Mouse (Mus musculus): ENCODE measurements around the gene Myh13. TPM values are rescaled to one million over a fixed set of nuclear protein-coding genes. Genes with fewer than 3 reads are reported as not detected.
A peak's percentile ranks its signal among the peaks of the same experiment; 100 is the strongest.

Gene Myh13
- total RNA-seq (2021), result 1 to 10 TPM; 3.0 to 4.1 TPM
- long read RNA-seq, experiment 1, partial matches to known transcripts, result 0 of 1 reads
- long read RNA-seq, experiment 1, other reads (novel, unspliced or antisense), result 1 of 1 reads
- long read RNA-seq, experiment 2, result 0 reads

- DNase-seq, result no peak
These were observed at the start of gene Myh13 for GRCm38 (mm10) chr11:67321358-67321757. Gene Myh13 (plus strand): TSS chr11:67321658.

GRCm38 (mm10) chr11:67276601-67277174, 44.8 kb upstream of the Myh13 start, which contains the start of gene Myh8:
Gene Myh8 (plus strand): TSS chr11:67277124.
- DNase-seq, result peak; percentile 54

GRCm38 (mm10) chr11:67293440-67293839, 28.0 kb upstream of the Myh13 start:
- no peak for DNase-seq

GRCm38 (mm10) chr11:67313733-67314452, 7.6 kb upstream of the Myh13 start:
- DNase-seq, result no peak

GRCm38 (mm10) chr11:67326536-67326935, 5.1 kb downstream of the Myh13 start:
- no peak for DNase-seq

GRCm38 (mm10) chr11:67344556-67344955, 23.1 kb downstream of the Myh13 start:
- no peak for DNase-seq

GRCm38 (mm10) chr11:67345186-67345855, 23.9 kb downstream of the Myh13 start:
- no peak for DNase-seq

- no peak for DNase-seq
These were observed 24.4 kb downstream of the Myh13 start for GRCm38 (mm10) chr11:67345856-67346236.

GRCm38 (mm10) chr11:67350153-67350768, 28.8 kb downstream of the Myh13 start:
- DNase-seq, result peak; percentile 84

GRCm38 (mm10) chr11:67353011-67353410, 31.6 kb downstream of the Myh13 start:
- DNase-seq, result no peak

- DNase-seq, result peak; percentile 32
These were observed 36.6 kb downstream of the Myh13 start for GRCm38 (mm10) chr11:67358031-67358430.

GRCm38 (mm10) chr11:67362236-67362635, 40.8 kb downstream of the Myh13 start:
- DNase-seq, result no peak

- DNase-seq, result no peak
These were observed 43.1 kb downstream of the Myh13 start for GRCm38 (mm10) chr11:67364551-67364950.

- no peak for DNase-seq
These were observed 43.7 kb downstream of the Myh13 start for GRCm38 (mm10) chr11:67364986-67365721.

- no peak for DNase-seq
These were observed 45.5 kb downstream of the Myh13 start for GRCm38 (mm10) chr11:67366936-67367335.

GRCm38 (mm10) chr11:67373333-67373732, 51.9 kb downstream of the Myh13 start:
- DNase-seq, result peak; percentile 24

- no peak for DNase-seq
These were observed 54.9 kb downstream of the Myh13 start for GRCm38 (mm10) chr11:67376308-67376707.

GRCm38 (mm10) chr11:67379703-67380510, 58.4 kb downstream of the Myh13 start:
- no peak for DNase-seq

GRCm38 (mm10) chr11:67381833-67382232, 60.4 kb downstream of the Myh13 start:
- no peak for DNase-seq

- no peak for DNase-seq
These were observed 63.2 kb downstream of the Myh13 start for GRCm38 (mm10) chr11:67384653-67385052.

- no peak for DNase-seq
These were observed 65.5 kb downstream of the Myh13 start for GRCm38 (mm10) chr11:67386815-67387415.
